Mouse (Mus musculus) ES-Bruce4 (cell line): ENCODE data around the gene Ptprd.

Experiments
- CTCF ChIP-seq: IDR thresholded peaks from one replicate; pipeline ENCODE4 v1.8.1; 2011; ENCODE audit warnings: low read depth, low read length
- EP300 ChIP-seq: IDR thresholded peaks from 2 replicates; pipeline ENCODE4 v1.6.1; 2011; ENCODE audit warnings: low read depth, low read length; ENCODE audit not compliant: insufficient read depth

- TF ChIP-seq EP300, result no peak
- TF ChIP-seq CTCF, result no peak
Measured at GRCm38 (mm10) chr4:76282886-76283285, 1928.9 kb downstream of the Ptprd start.
